ENCODE assay signal across 9 mouse cellular contexts in the genomic region with DNA sequence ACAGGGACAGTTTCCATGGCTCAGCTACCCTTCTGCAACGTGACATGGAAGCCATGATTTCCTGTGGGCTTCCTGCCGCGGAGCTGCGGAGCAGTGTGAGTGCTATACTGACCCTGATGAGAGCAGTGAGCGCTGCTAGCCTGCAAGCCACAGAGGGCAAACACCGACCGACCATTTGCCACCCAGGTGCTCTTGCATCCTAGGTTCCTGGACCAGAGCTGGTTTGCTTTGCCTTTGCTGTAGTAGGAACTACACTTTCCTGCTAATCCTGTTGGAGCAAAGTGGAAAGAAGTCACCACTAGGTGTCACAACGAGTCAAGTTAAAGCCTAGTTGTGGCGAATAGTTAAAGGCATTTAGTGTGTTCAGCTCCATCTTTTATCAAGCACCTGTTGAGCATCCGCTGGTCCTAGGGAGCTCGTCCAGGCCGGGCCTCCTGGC. TPM values are rescaled to one million over a fixed set of nuclear protein-coding genes. Genes with fewer than 3 reads are reported as not detected.
A peak's percentile ranks its signal among the peaks of the same experiment; 100 is the strongest.
DNase-seq lines count a peak whose midpoint lies in the region; ATAC-seq and TF ChIP-seq lines count a peak whose summit lies in the region.
"Had no signal": no experiment of that assay in that cellular context is flagged by ENCODE, and none has a peak within 500 bp of the region (broad histone marks: within the 10 kb centered on the region; RNA-seq: fewer than 3 reads in every experiment).

No protein-coding gene starts in this region.

- H3K4me2 ChIP-seq in forebrain, embryonic 16.5 days (ENCODE audit: low read length): no peak overlapping the region
- H3K4me2 ChIP-seq in hindbrain, embryonic 15.5 days: no peak overlapping the region
- no peak overlapping the region for H3K4me2 ChIP-seq in lung, postnatal 0 days (replicated peaks; ENCODE audit: low read depth, low read length)

- 24% methylated on average over 12 of the region's 12 CpGs for WGBS in forebrain, embryonic 16.5 days
- WGBS in hindbrain, embryonic 15.5 days: 28% methylated on average over 12 of the region's 12 CpGs
- WGBS in lung, postnatal 0 days: 15% methylated on average over 12 of the region's 12 CpGs

- H3K27me3 ChIP-seq in forebrain, embryonic 16.5 days (replicated peaks; ENCODE audit: control insufficient read depth, insufficient read depth, low read length): no peaks in the 10 kb centered on the region
- H3K27me3 ChIP-seq in hindbrain, embryonic 15.5 days: no peaks in the 10 kb centered on the region
- H3K27me3 ChIP-seq in lung, postnatal 0 days (replicated peaks; ENCODE audit: insufficient read depth, low read length): no peaks in the 10 kb centered on the region

- no peak overlapping the region for H3K4me3 ChIP-seq in forebrain, embryonic 16.5 days (replicated peaks; ENCODE audit: low read length)
- H3K4me3 ChIP-seq in hindbrain, embryonic 15.5 days: no peak overlapping the region
- H3K4me3 ChIP-seq in lung, postnatal 0 days (ENCODE audit: low read depth, low read length): no peak overlapping the region
- H3K4me3 ChIP-seq: myocyte had no signal

- no peaks in the 10 kb centered on the region for H3K9me3 ChIP-seq in forebrain, embryonic 16.5 days (ENCODE audit: control insufficient read depth, low read length)
- H3K9me3 ChIP-seq in hindbrain, embryonic 15.5 days: no peaks in the 10 kb centered on the region
- H3K9me3 ChIP-seq in lung, postnatal 0 days (ENCODE audit: low read length): no peaks in the 10 kb centered on the region

- peak; percentile 89 for TF ChIP-seq CTCF in lung, postnatal 0 days (IDR thresholded peaks at IDR 0.05)

- peaks cover 10% of the 10 kb centered on the region for H3K4me1 ChIP-seq in forebrain, embryonic 16.5 days (replicated peaks; ENCODE audit: control insufficient read depth, insufficient read depth, low read length)
- peaks cover 15% of the 10 kb centered on the region for H3K4me1 ChIP-seq in hindbrain, embryonic 15.5 days (replicated peaks)
- H3K4me1 ChIP-seq in lung, postnatal 0 days (ENCODE audit: insufficient read depth, low read depth, low read length): no peaks in the 10 kb centered on the region

- peak; percentile 56; the same call in 1 of the 2 replicates for ATAC-seq in cerebellum, adult (ENCODE audit: insufficient number of reproducible peaks, low FRiP score, low TSS enrichment)
- ATAC-seq in forebrain, embryonic 16.5 days: peak; percentile 66; the same call in 1 of the 2 replicates
- peak; percentile 69; the same call in 1 of the 2 replicates for ATAC-seq in hindbrain, embryonic 15.5 days (ENCODE audit: low FRiP score, low read depth)
- ATAC-seq in lung, postnatal 0 days: peak; percentile 61
- no peak for ATAC-seq in erythroblast, adult 5-6 weeks (replicated peaks; ENCODE audit: low FRiP score, poor library complexity, severe bottlenecking)

- DNase-seq in NIH3T3 (ENCODE audit: low read depth): peak; percentile 89
- DNase-seq in layer of hippocampus, postnatal 10 days (ENCODE audit: low spot score in 2 of 2): peak; percentile 77 to 85
- peak; percentile 90 for DNase-seq in lung, postnatal 0 days (ENCODE audit: low spot score)
- DNase-seq in ovary, postnatal 36 days (ENCODE audit: low spot score): peak; percentile 16

- no peak overlapping the region for H3K9ac ChIP-seq in forebrain, embryonic 16.5 days (replicated peaks; ENCODE audit: low read depth, low read length)
- H3K9ac ChIP-seq in hindbrain, embryonic 15.5 days: no peak overlapping the region
- H3K9ac ChIP-seq in lung, postnatal 0 days (replicated peaks; ENCODE audit: low read depth): no peak overlapping the region

- H3K36me3 ChIP-seq in forebrain, embryonic 16.5 days (ENCODE audit: control insufficient read depth, insufficient read depth): no peaks in the 10 kb centered on the region
- no peaks in the 10 kb centered on the region for H3K36me3 ChIP-seq in hindbrain, embryonic 15.5 days
- no peaks in the 10 kb centered on the region for H3K36me3 ChIP-seq in lung, postnatal 0 days (ENCODE audit: insufficient read depth, low read length)

- no peak overlapping the region for H3K27ac ChIP-seq in forebrain, embryonic 16.5 days (ENCODE audit: low read length)
- no peak overlapping the region for H3K27ac ChIP-seq in hindbrain, embryonic 15.5 days (replicated peaks)
- no peak overlapping the region for H3K27ac ChIP-seq in lung, postnatal 0 days (ENCODE audit: low read length)

- no peak for TF ChIP-seq EP300 in lung, postnatal 0 days (IDR thresholded peaks at IDR 0.05)

RNA-seq across cellular contexts. Expression of a gene that starts 25.2 kb away (rescaled TPM):
- 175 and 182 TPM in 2 replicates for polyA plus RNA-seq in forebrain, embryonic 16.5 days (2015; fragmentation: Nextera tagmentation; extraction: Ambion mirVana)
- 149 and 155 TPM in 2 replicates for polyA plus RNA-seq in hindbrain, embryonic 15.5 days (2015; fragmentation: Nextera tagmentation; extraction: Ambion mirVana)
- total RNA-seq in layer of hippocampus, postnatal 10 days (2021): 10 to 100 TPM; 46.3 TPM
- polyA plus RNA-seq in lung, postnatal 0 days (2015; fragmentation: Nextera tagmentation; extraction: Ambion mirVana): 139 and 155 TPM in 2 replicates
- 21.7 and 21.9 TPM in 2 replicates for total RNA-seq in erythroblast, adult 5-6 weeks (2015; ENCODE audit: low replicate concordance)
- total RNA-seq in erythroblast, adult 5-6 weeks (2017; ENCODE audit: low replicate concordance): 14.6 and 17.1 TPM in 2 replicates

Comparison
In these comparisons a context has a peak if more than half of its experiments do, and no peak if none do; other contexts are left out.
1. DNase-seq: peak in every context shown above with its lines; median percentile 90 in lung, postnatal 0 days; 89 in NIH3T3; 81 in layer of hippocampus, postnatal 10 days; 16 in ovary, postnatal 36 days.